Comparison of ENCODE assay signal across 20 mouse cellular contexts in genomic region chr5:130052510-130052909, GRCm38 (mm10). TPM values are rescaled to one million over a fixed set of nuclear protein-coding genes. Genes with fewer than 3 reads are reported as not detected.
DNase-seq lines count a peak whose midpoint lies in the region; ATAC-seq and TF ChIP-seq lines count a peak whose summit lies in the region.
"Had no signal": no experiment of that assay in that cellular context is flagged by ENCODE, and none has a peak within 500 bp of the region (broad histone marks: within the 10 kb centered on the region; RNA-seq: fewer than 3 reads in every experiment).

No protein-coding gene starts in this region.

- TF ChIP-seq POLR2A in heart, adult 2 months (IDR thresholded peaks at IDR 0.05; ENCODE audit: insufficient read depth, low read depth, low read length) = no peak

- no peaks in the 10 kb centered on the region for H3K27me3 ChIP-seq in heart, adult 2 months (ENCODE audit: control insufficient read depth, insufficient read depth, low read length)
- H3K27me3 ChIP-seq in heart, embryonic 11.5 days (ENCODE audit: control insufficient read depth, insufficient read depth, low read length) = peaks cover 43% of the 10 kb centered on the region
- H3K27me3 ChIP-seq in midbrain, postnatal 0 days (ENCODE audit: insufficient read depth, low read length) = no peaks in the 10 kb centered on the region
- no peaks in the 10 kb centered on the region for H3K27me3 ChIP-seq in midbrain, embryonic 13.5 days
- H3K27me3 ChIP-seq: liver, embryonic 13.5 days; midbrain, embryonic 15.5 days had no signal

- no peak overlapping the region for H3K4me2 ChIP-seq in heart, embryonic 11.5 days
- no peak overlapping the region for H3K4me2 ChIP-seq in midbrain, postnatal 0 days (ENCODE audit: low read depth, low read length, poor library complexity, severe bottlenecking)
- H3K4me2 ChIP-seq in midbrain, embryonic 13.5 days (replicated peaks) = no peak overlapping the region
- H3K4me2 ChIP-seq: liver, embryonic 13.5 days; midbrain, embryonic 15.5 days had no signal

- H3K36me3 ChIP-seq in heart, adult 2 months (ENCODE audit: control insufficient read depth, insufficient read depth, low read length) = peaks cover 3% of the 10 kb centered on the region; the same call in 1 of the 2 replicates
- H3K36me3 ChIP-seq in heart, embryonic 11.5 days (ENCODE audit: control insufficient read depth, insufficient read depth, low read length) = peaks cover 7% of the 10 kb centered on the region; the same call in 1 of the 2 replicates
- H3K36me3 ChIP-seq in midbrain, postnatal 0 days (ENCODE audit: insufficient read depth, low read length) = peaks cover 26% of the 10 kb centered on the region
- H3K36me3 ChIP-seq in midbrain, embryonic 13.5 days = peaks cover 48% of the 10 kb centered on the region

- no peak for ATAC-seq in heart, embryonic 11.5 days (replicated peaks; ENCODE audit: insufficient number of reproducible peaks, low FRiP score, low TSS enrichment)
- no peak for ATAC-seq in midbrain, postnatal 0 days (ENCODE audit: low FRiP score)
- no peak for ATAC-seq in midbrain, embryonic 13.5 days
- ATAC-seq: CD4-positive, CD25-positive, alpha-beta regulatory T cell, adult 4 months; forebrain, postnatal 0 days; hindbrain, postnatal 0 days; intestine, embryonic 16.5 days; midbrain, embryonic 15.5 days had no signal

- H3K79me2 ChIP-seq in heart, adult 2 months (replicated peaks; ENCODE audit: control insufficient read depth, insufficient read depth, low read length) = no peaks in the 10 kb centered on the region

- no peak for TF ChIP-seq CTCF in heart, adult 2 months (IDR thresholded peaks at IDR 0.05)
- no peak for TF ChIP-seq CTCF in midbrain, postnatal 0 days (IDR thresholded peaks at IDR 0.05)

- intact Hi-C loops in heart, adult 2 months (cut with DNase I) = no loop called here

- no peak for TF ChIP-seq EP300 in heart, adult 2 months (IDR thresholded peaks at IDR 0.05; ENCODE audit: insufficient read depth, low read depth, low read length)

- WGBS in heart, adult 2 months = 34% methylated on average over 5 of the region's 5 CpGs
- 84% methylated on average over 5 of the region's 5 CpGs for WGBS in heart, embryonic 11.5 days (ENCODE audit: insufficient replicate concordance)
- whole genome bisulfite sequencing in midbrain, postnatal 0 days = 48% methylated on average over 5 of the region's 5 CpGs
- WGBS in midbrain, embryonic 13.5 days = 67% methylated on average over 5 of the region's 5 CpGs

- no peaks in the 10 kb centered on the region for H3K9me3 ChIP-seq in heart, embryonic 11.5 days (replicated peaks; ENCODE audit: control insufficient read depth, low read length)
- H3K9me3 ChIP-seq in midbrain, postnatal 0 days (ENCODE audit: low read length) = no peaks in the 10 kb centered on the region
- no peaks in the 10 kb centered on the region for H3K9me3 ChIP-seq in midbrain, embryonic 13.5 days
- H3K9me3 ChIP-seq: forebrain, embryonic 10.5 days; liver, embryonic 13.5 days; midbrain, embryonic 15.5 days had no signal

- H3K27ac ChIP-seq in heart, adult 2 months = peak overlapping the region; percentile 2; the same call in 1 of the 2 replicates
- H3K27ac ChIP-seq in heart, embryonic 11.5 days (ENCODE audit: low read depth, low read length) = no peak overlapping the region
- H3K27ac ChIP-seq in midbrain, postnatal 0 days (ENCODE audit: low read depth, low read length) = 0 out of 2 replicates have a peak overlapping the region, but pooled peaks have one; percentile 6
- no peak overlapping the region; the same call in 1 of the 2 replicates for H3K27ac ChIP-seq in midbrain, embryonic 13.5 days
- H3K27ac ChIP-seq: forebrain, embryonic 10.5 days; hindbrain, postnatal 0 days; liver, embryonic 13.5 days; midbrain, embryonic 15.5 days; stomach, postnatal 0 days had no signal

- H3K4me3 ChIP-seq in heart, adult 2 months = no peak overlapping the region
- H3K4me3 ChIP-seq in heart, embryonic 11.5 days (ENCODE audit: low read depth, low read length) = no peak overlapping the region
- no peak overlapping the region for H3K4me3 ChIP-seq in midbrain, postnatal 0 days (ENCODE audit: low read depth, low read length)
- H3K4me3 ChIP-seq in midbrain, embryonic 13.5 days (replicated peaks) = no peak overlapping the region
- H3K4me3 ChIP-seq: forebrain, embryonic 10.5 days; liver, embryonic 13.5 days; midbrain, embryonic 15.5 days had no signal

- DNase-seq in cerebellum, postnatal 25 days = peak; percentile 31 to 41
- no peak for DNase-seq in cerebellum, adult 18-20 months
- DNase-seq in heart, adult 2 months = peak in 1 of 2 experiments; percentile 40
- DNase-seq in midbrain, postnatal 0 days (ENCODE audit: low spot score) = no peak
- DNase-seq in right cerebral cortex, postnatal 25 days = no peak
- DNase-seq: cerebellum, adult 9-11 months; forebrain, postnatal 0 days; kidney, adult 9 months; kidney, postnatal 14 days; liver, embryonic 13.5 days; lung, adult 2 months; lung, postnatal 14 days had no signal

- peaks cover 15% of the 10 kb centered on the region for H3K4me1 ChIP-seq in heart, adult 2 months (ENCODE audit: control insufficient read depth, insufficient read depth, low read length)
- no peaks in the 10 kb centered on the region for H3K4me1 ChIP-seq in heart, embryonic 11.5 days (ENCODE audit: control insufficient read depth, insufficient read depth, low read length)
- no peaks in the 10 kb centered on the region for H3K4me1 ChIP-seq in midbrain, postnatal 0 days (ENCODE audit: insufficient read depth, low read length)
- H3K4me1 ChIP-seq in midbrain, embryonic 13.5 days (replicated peaks) = peaks cover 12% of the 10 kb centered on the region; the same call in 1 of the 2 replicates
- H3K4me1 ChIP-seq: forebrain, embryonic 10.5 days; midbrain, embryonic 15.5 days had no signal

- H3K9ac ChIP-seq in heart, adult 2 months (ENCODE audit: low read depth, low read length) = no peak overlapping the region
- no peak overlapping the region for H3K9ac ChIP-seq in heart, embryonic 11.5 days (ENCODE audit: low read depth, low read length)
- H3K9ac ChIP-seq in midbrain, postnatal 0 days (replicated peaks; ENCODE audit: low read length, poor library complexity, severe bottlenecking) = 0 out of 2 replicates have a peak overlapping the region, but pooled peaks have one; percentile 24
- H3K9ac ChIP-seq in midbrain, embryonic 13.5 days (replicated peaks) = no peak overlapping the region
- H3K9ac ChIP-seq: forebrain, postnatal 0 days; liver, embryonic 13.5 days; midbrain, embryonic 15.5 days had no signal

RNA-seq across cellular contexts. Expression of gene Tpst1, which starts 20.6 kb away (rescaled TPM):
- 1 to 10 TPM; 7.4 to 9.4 TPM for total RNA-seq in heart, adult 2 months (2021)
- 10.1 and 12.6 TPM in 2 replicates for polyA plus RNA-seq in heart, adult 2 months (2012; rRNA removed)
- polyA plus RNA-seq in heart, embryonic 11.5 days (2014; fragmentation: Nextera tagmentation; extraction: Ambion mirVana) = 28.1 and 28.8 TPM in 2 replicates
- total RNA-seq in midbrain, postnatal 0 days (2014; rRNA removed) = 37.1 and 46.5 TPM in 2 replicates
- polyA plus RNA-seq in midbrain, postnatal 0 days (2015; fragmentation: Nextera tagmentation; extraction: Ambion mirVana) = 50.0 TPM in 2 replicates
- polyA plus RNA-seq in midbrain, embryonic 13.5 days (2015; fragmentation: Nextera tagmentation; extraction: Ambion mirVana) = 47.4 and 51.0 TPM in 2 replicates

RNA-seq across cellular contexts. Expression of gene Crcp, which starts 23.4 kb away (rescaled TPM):
- 10 to 100 TPM in 1 of 2 experiments, 1 to 10 TPM in 1; 9.3 to 11.2 TPM for total RNA-seq in heart, adult 2 months (2021)
- 9.5 and 10.3 TPM in 2 replicates for polyA plus RNA-seq in heart, adult 2 months (2012; rRNA removed)
- polyA plus RNA-seq in heart, embryonic 11.5 days (2014; fragmentation: Nextera tagmentation; extraction: Ambion mirVana) = 21.0 and 22.1 TPM in 2 replicates
- total RNA-seq in midbrain, postnatal 0 days (2014; rRNA removed) = 54.0 and 63.3 TPM in 2 replicates
- 86.8 and 90.9 TPM in 2 replicates for polyA plus RNA-seq in midbrain, postnatal 0 days (2015; fragmentation: Nextera tagmentation; extraction: Ambion mirVana)
- 79.3 and 82.2 TPM in 2 replicates for polyA plus RNA-seq in midbrain, embryonic 13.5 days (2015; fragmentation: Nextera tagmentation; extraction: Ambion mirVana)

RNA-seq across cellular contexts. Expression of gene Asl, which starts 23.5 kb away (rescaled TPM):
- 1 to 10 TPM; 3.2 to 4.6 TPM for total RNA-seq in heart, adult 2 months (2021)
- 5.9 and 6.5 TPM in 2 replicates for polyA plus RNA-seq in heart, adult 2 months (2012; rRNA removed)
- 18.2 and 18.6 TPM in 2 replicates for polyA plus RNA-seq in heart, embryonic 11.5 days (2014; fragmentation: Nextera tagmentation; extraction: Ambion mirVana)
- total RNA-seq in midbrain, postnatal 0 days (2014; rRNA removed) = 34.0 and 39.1 TPM in 2 replicates
- polyA plus RNA-seq in midbrain, postnatal 0 days (2015; fragmentation: Nextera tagmentation; extraction: Ambion mirVana) = 52.8 and 54.0 TPM in 2 replicates
- 30.4 and 33.4 TPM in 2 replicates for polyA plus RNA-seq in midbrain, embryonic 13.5 days (2015; fragmentation: Nextera tagmentation; extraction: Ambion mirVana)

RNA-seq across cellular contexts. Expression of gene Gusb, which starts 49.7 kb away (rescaled TPM):
- total RNA-seq in heart, adult 2 months (2021) = 10 to 100 TPM; 12.8 to 13.0 TPM
- polyA plus RNA-seq in heart, adult 2 months (2012; rRNA removed) = 17.9 and 25.3 TPM in 2 replicates
- 50.2 and 62.8 TPM in 2 replicates for polyA plus RNA-seq in heart, embryonic 11.5 days (2014; fragmentation: Nextera tagmentation; extraction: Ambion mirVana)
- total RNA-seq in midbrain, postnatal 0 days (2014; rRNA removed) = 22.0 and 26.7 TPM in 2 replicates
- polyA plus RNA-seq in midbrain, postnatal 0 days (2015; fragmentation: Nextera tagmentation; extraction: Ambion mirVana) = 42.3 and 44.9 TPM in 2 replicates
- polyA plus RNA-seq in midbrain, embryonic 13.5 days (2015; fragmentation: Nextera tagmentation; extraction: Ambion mirVana) = 21.7 and 23.3 TPM in 2 replicates

Comparison
In these comparisons a context has a peak if more than half of its experiments do, and no peak if none do; other contexts are left out.
1. DNase-seq: peak in cerebellum, postnatal 25 days (2 of 2); none in cerebellum, adult 18-20 months (0 of 2), midbrain, postnatal 0 days (single experiment) and right cerebral cortex, postnatal 25 days (single experiment).
2. H3K27ac ChIP-seq: peak in heart, adult 2 months (single experiment) and midbrain, postnatal 0 days (single experiment); none in heart, embryonic 11.5 days (single experiment) and midbrain, embryonic 13.5 days (single experiment).